Mouse (Mus musculus) embryonic stem cell, embryonic (primary cell): Measurements from ENCODE around the gene Cntrl.

ENCODE experiments used
- CTCF ChIA-PET, 4 experiments: fragments of 300-600 bp in 2 of 4; fragments of 350-600 bp in 2 of 4; sonication (Branson Sonifier 250); formaldehyde crosslinking; loops; one replicate each; lab custom pipeline; 2022; ENCODE audit warnings: inconsistent platforms in 2 of 4; lab: Charles Lee
- POLR2A ChIA-PET, 4 experiments: fragments of 300-600 bp in 2 of 4; fragments of 350-600 bp in 2 of 4; sonication (Branson Sonifier 250); formaldehyde crosslinking; loops; one replicate each; lab custom pipeline; 2022; ENCODE audit warnings: antibody characterized with exemption in 4 of 4, inconsistent platforms in 1 of 4; lab: Charles Lee

The Cntrl gene

DNA sequence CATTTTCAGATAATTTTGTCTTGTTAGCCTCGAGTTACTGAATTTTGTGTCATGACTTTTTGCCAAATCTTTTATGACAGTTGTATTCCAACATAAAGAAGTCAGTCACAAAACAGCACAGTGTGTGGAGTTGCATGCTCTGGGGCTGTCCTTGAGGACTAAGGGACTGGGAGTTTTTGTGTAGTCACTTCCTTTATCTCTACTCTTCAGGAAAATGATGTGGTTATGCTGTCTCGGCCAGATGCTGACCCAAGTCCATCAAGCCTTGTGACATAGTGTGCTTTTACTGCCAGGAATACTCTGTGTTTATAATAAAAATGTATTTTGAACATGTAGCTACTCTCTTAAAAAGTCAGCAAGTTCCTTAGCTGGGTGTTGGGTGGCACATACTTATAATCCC, 47.7 kb downstream of the Cntrl start:
- CTCF ChIA-PET = no interaction called here
- POLR2A ChIA-PET = interaction anchor here in 1 of 4 experiments (1.8 kb wide), 1 partner anchor 385 kb away, joined by 4 read pairs; the partner anchor contains the start of gene Hspa5

GRCm38 (mm10) chr2:35157836-35158235, 48.5 kb downstream of the Cntrl start:
- CTCF ChIA-PET = no interaction called here
- POLR2A ChIA-PET = interaction anchor here in 1 of 4 experiments (1.1 to 1.8 kb wide), 3 partner anchors 17 to 386 kb away, joined by 3 to 5 read pairs (median 4); partner anchors contain the start of gene Hspa5

GRCm38 (mm10) chr2:35158358-35158757, 49.1 kb downstream of the Cntrl start:
- ChIA-PET POLR2A (interaction anchor here in 2 of 4 experiments (0.6 to 1.1 kb wide), 3 partner anchors 16 to 1064 kb away, joined by 3 to 5 read pairs (median 3); no protein-coding TSS in a partner anchor), CTCF (no interaction called here)

- ChIA-PET POLR2A (interaction anchor here in 3 of 4 experiments (0.6 to 1.3 kb wide), 4 partner anchors 9 to 454 kb away, joined by 3 to 6 read pairs (median 4); partner anchors contain the start of gene Hspa5 (in 1 of the 3)), CTCF (interaction anchor here in 1 of 4 experiments (0.6 kb wide), 1 partner anchor 213 kb away, joined by 6 read pairs; no protein-coding TSS in a partner anchor)
Measured at GRCm38 (mm10) chr2:35160206-35160605, 50.9 kb downstream of the Cntrl start.

DNA sequence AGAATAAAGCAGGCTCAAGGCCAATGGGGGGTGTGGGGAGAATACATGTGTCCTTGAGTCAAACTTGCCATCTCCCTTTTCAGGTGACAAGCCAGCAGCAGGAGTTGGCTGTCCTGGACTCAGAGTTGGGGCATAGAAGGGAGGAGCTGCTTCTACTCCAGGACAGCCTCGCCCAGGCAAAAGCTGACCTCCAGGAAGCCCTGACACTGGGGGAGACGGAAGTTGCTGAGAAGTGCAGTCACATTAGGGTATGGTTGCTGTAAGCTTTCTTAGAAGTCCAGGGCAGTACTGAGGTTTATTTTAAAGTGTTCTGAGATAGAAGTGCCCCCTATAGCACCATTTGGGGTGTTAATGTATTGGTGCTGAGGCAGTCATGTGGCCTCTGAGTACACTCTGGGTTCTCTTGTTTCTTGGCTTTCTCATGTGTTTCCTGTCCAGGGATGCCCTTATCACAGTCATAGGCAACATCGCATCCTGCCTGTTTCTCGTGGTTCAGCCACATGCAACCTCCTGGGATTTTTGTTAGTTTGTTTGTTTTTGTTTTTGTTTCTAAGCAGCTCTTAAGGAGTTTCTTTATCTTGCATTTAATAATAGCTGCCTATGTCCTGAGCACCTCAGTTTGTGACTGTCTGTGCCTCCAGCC, 52.7 kb downstream of the Cntrl start:
- CTCF ChIA-PET = interaction anchor here in 1 of 4 experiments (0.6 kb wide), 1 partner anchor 238 kb away, joined by 3 read pairs; no protein-coding TSS in a partner anchor

GRCm38 (mm10) chr2:35163396-35163795, 54.1 kb downstream of the Cntrl start:
- CTCF ChIA-PET = no interaction called here
- POLR2A ChIA-PET = interaction anchor here in 3 of 4 experiments (0.5 to 1.4 kb wide), 5 partner anchors 12 to 278 kb away, joined by 3 to 4 read pairs (median 3); no protein-coding TSS in a partner anchor

More for the DNA sequence above, 52.7 kb downstream of the Cntrl start:
- POLR2A ChIA-PET = interaction anchor here in 1 of 4 experiments (1.1 kb wide), 1 partner anchor 9 kb away, joined by 5 read pairs; no protein-coding TSS in a partner anchor

GRCm38 (mm10) chr2:35165416-35165815, 56.1 kb downstream of the Cntrl start:
- ChIA-PET CTCF (interaction anchor here in 1 of 4 experiments (0.6 kb wide), 1 partner anchor 326 kb away, joined by 3 read pairs; no protein-coding TSS in a partner anchor), POLR2A (interaction anchor here in 1 of 4 experiments (0.6 to 1.1 kb wide), 3 partner anchors 16 to 56 kb away, joined by 3 read pairs; partner anchors contain the start of gene Cntrl)

GRCm38 (mm10) chr2:35166816-35167215, 57.5 kb downstream of the Cntrl start:
- ChIA-PET CTCF (interaction anchor here in 1 of 4 experiments (0.5 kb wide), 1 partner anchor 18 kb away, joined by 3 read pairs; no protein-coding TSS in a partner anchor), POLR2A (interaction anchor here in 1 of 4 experiments (1.5 kb wide), 1 partner anchor 11 kb away, joined by 3 read pairs; no protein-coding TSS in a partner anchor)

- CTCF ChIA-PET = no interaction called here
- POLR2A ChIA-PET = no interaction called here
Measured at GRCm38 (mm10) chr2:35169452-35169851, 60.2 kb downstream of the Cntrl start.

GRCm38 (mm10) chr2:35171341-35171861, 62.1 kb downstream of the Cntrl start:
- ChIA-PET CTCF (interaction anchor here in 1 of 4 experiments (0.6 kb wide), 1 partner anchor 574 kb away, joined by 13 read pairs; no protein-coding TSS in a partner anchor), POLR2A (interaction anchor here in 2 of 4 experiments (0.8 to 3.8 kb wide), 8 partner anchors 13 to 400 kb away, joined by 3 to 9 read pairs (median 4); partner anchors contain the start of gene Hspa5 (in 2 of the 2))

DNA sequence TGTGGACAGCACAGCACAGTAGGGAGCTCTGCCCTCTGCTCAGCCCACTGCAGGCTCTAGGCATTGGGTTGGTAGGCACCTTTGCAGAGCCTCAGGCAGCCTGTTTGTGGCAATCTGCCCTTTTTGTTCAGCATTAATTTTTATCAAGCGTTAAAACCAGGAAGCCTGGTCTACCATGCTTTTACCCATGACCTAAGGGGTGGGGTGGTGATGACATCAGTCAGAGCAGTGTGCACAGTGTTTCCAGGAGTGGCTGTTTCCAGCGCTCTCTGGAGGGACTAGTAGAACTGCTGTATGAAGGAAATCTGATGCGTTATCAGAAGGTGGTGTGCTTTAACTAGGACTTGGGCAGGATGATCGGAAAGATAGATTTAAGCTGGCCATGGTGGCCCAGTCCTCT, 63.0 kb downstream of the Cntrl start:
- ChIA-PET CTCF (interaction anchor here in 1 of 4 experiments (0.6 kb wide), 1 partner anchor 575 kb away, joined by 13 read pairs; no protein-coding TSS in a partner anchor), POLR2A (interaction anchor here in 2 of 4 experiments (1.0 to 3.8 kb wide), 7 partner anchors 12 to 401 kb away, joined by 3 to 9 read pairs (median 4); partner anchors contain the start of gene Hspa5 (in 1 of the 2))

GRCm38 (mm10) chr2:35173666-35174065, 64.4 kb downstream of the Cntrl start:
- ChIA-PET POLR2A (interaction anchor here in 2 of 4 experiments (1.3 to 3.8 kb wide), 4 partner anchors 9 to 41 kb away, joined by 3 to 9 read pairs (median 6); no protein-coding TSS in a partner anchor), CTCF (no interaction called here)

DNA sequence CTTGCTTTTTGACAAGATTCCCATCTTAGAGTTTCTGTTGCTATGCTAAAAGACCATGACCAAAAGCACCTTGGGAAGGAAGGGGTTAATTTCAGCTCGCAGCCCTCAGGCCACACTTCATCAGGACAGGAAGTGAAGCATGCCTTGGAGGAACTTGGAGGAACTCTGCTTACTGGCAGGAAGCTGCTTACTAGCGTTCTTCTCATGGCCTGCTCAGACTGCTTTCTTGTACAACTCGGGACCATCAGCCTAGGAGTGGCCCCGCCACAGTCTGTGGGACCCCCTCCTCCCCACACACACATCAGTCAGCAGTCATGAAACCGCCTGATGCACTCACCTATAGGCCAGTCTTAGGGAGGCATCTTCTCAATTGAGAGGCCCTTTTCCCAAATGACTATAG, 64.8 kb downstream of the Cntrl start:
- ChIA-PET CTCF (no interaction called here), POLR2A (interaction anchor here in 2 of 4 experiments (0.6 to 3.8 kb wide), 6 partner anchors 9 to 403 kb away, joined by 3 to 9 read pairs (median 3); partner anchors contain the start of gene Hspa5 (in 1 of the 2))

DNA sequence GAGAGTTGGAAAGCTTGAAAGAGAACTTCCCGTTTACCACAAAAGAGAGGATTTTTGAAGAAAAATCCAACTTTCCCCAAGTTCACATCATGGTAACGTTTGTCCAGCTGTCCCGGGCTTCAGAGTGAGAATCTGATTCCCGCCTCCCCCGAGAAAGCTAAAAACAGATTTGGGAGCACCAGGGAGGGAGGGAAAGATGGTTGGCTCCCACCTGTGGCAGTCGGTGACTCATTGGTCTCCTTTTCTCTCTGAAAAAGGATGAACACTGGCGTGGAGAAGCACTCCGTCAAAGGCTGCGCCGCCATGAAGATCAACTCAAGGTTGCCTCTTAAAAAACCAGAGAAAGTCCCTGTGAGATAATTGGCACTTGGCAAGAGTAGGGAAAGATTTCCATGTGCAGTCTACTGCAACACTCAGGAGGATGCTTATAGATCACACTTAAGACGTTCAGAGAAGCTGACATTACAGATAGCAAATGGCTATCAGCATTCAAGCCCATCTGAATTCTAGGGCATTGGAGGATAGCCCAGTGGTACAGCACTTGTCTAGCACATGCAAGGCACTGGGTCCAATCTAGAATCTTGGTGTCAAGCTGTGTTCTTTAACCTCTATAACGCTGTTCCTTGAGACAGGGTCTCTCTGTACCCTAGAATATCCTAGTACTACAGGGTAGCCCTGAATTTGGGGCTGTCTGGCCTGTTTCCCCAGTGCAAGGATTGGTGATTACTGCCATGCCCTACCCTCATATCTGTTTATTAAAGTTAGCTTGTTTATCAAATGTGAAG, 66.2 kb downstream of the Cntrl start:
- ChIA-PET CTCF (no interaction called here), POLR2A (interaction anchor here in 2 of 4 experiments (0.8 to 3.8 kb wide), 5 partner anchors 7 to 44 kb away, joined by 3 to 9 read pairs (median 3); no protein-coding TSS in a partner anchor)

DNA sequence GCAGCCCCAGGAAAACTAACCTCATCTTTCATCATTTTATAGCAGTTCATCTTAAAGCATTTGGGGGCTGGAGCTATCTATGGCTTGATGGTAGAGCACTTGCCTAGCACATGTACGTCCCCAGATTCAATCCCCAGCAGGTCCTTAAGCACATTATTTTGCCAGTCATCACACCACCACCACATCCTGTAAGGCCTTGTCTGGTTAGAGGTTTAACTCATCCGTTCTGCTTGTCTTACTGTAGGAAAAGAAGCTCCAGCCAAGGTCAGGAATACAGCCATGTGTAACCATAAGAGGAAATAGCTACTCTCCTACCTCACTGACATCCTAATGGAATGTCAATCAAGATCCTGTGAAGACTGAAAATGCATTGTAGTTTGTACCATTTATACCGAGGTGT, 68.9 kb downstream of the Cntrl start:
- POLR2A ChIA-PET = interaction anchor here in 2 of 4 experiments (0.6 to 1.2 kb wide), 3 partner anchors 11 to 533 kb away, joined by 3 to 4 read pairs (median 3); no protein-coding TSS in a partner anchor
- CTCF ChIA-PET = no interaction called here

GRCm38 (mm10) chr2:35183115-35183673, 73.9 kb downstream of the Cntrl start:
- ChIA-PET CTCF (no interaction called here), POLR2A (interaction anchor here in 2 of 4 experiments (0.6 to 2.4 kb wide), 9 partner anchors 9 to 412 kb away, joined by 3 to 7 read pairs (median 3); partner anchors contain the start of gene Hspa5 (in 1 of the 2))

DNA sequence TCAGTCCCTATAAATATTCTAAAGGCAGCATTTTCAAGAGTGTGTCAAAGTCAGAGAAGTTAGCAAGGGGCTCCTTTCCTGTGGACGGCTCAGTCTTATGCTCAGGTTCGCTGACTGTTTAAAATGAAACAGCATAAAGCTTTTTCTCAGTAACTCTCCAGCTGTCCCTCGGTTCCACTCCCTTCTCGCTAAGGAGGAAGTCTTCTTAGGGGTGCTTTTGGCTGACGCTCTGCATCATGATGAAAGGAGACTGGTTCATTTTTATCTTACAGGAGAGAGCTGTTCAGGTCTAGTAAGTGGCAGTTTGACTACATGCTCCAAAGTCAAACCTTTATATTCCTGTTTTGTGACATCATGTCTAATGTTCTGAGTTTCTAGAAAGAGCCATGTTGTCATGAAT, 79.6 kb downstream of the Cntrl start:
- CTCF ChIA-PET = no interaction called here

More for the DNA sequence above, 79.6 kb downstream of the Cntrl start:
- POLR2A ChIA-PET = interaction anchor here in 2 of 4 experiments (1.0 to 2.8 kb wide), 5 partner anchors 9 to 26 kb away, joined by 3 to 11 read pairs (median 4); partner anchors contain the start of gene Rab14 (in 1 of the 2)
